Mouse (Mus musculus): ENCODE data around the gene Olfr742. TPM values are rescaled to one million over a fixed set of nuclear protein-coding genes. Genes with fewer than 3 reads are reported as not detected.

The Olfr742 gene
- total RNA-seq (2021) = not detected

DNA sequence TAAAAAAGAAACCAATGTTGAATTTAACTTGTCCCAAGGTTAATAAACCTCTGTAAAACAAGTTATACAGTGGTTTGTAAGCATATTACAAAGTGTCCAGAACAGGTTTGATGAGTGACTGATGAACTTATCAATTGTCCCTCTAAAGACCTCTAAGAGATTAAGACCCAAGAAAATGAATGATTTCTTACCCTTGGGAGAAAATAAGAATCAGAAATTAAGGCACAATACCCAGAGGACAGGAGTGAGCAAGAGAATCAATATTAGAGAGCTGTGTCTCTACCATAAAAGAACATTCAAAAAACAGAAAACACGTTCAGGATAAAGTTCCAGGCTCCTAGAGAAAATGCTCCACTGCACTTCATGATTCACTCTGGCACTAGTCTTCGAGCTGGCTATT, at the start of gene Olfr742:
Olfr742 (plus strand) TSS at position 301 of the 400 bp plus-strand sequence.
- no peak for DNase-seq

DNA sequence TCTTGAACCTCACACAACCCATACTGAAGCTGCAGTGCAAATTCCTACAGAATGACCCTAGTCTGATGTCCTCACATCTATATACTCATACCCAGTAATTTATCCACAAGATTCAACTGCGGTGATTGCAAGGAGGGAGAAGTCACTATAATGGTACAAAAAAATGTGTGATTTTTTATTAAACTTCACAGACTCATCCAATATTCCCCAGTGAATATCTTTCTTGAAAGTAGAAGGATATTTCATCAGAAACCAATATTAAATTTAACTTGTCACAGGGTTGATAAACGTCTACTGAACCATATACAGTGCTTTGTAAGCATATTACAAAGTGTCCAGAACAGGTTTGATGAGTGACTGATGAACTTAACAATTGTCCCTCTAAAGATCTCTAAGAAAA, 31.0 kb upstream of the Olfr742 start, which contains the start of gene Olfr741:
Olfr741 (plus strand) TSS at position 301 of the 400 bp plus-strand sequence.
- no peak for DNase-seq

DNA sequence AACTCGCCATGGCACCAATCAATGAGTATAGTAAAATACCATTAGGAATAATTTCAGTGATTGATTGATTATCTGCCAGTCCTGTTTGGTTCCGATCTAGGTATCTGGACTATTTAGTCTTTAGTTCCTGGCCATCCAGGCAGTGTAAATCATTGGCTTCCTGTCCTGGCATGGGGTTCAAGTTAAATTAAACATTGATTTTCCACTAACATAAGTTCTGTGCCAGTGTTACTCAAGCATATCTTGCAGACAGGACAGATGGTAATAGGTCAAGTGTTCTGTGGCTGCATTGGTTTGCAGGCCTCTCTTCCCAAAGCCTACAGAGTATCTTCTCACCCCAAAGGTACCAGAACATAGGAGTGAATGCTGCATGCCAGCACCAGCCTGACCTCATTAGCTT, 25.0 kb upstream of the Olfr742 start:
- no peak for DNase-seq

DNA sequence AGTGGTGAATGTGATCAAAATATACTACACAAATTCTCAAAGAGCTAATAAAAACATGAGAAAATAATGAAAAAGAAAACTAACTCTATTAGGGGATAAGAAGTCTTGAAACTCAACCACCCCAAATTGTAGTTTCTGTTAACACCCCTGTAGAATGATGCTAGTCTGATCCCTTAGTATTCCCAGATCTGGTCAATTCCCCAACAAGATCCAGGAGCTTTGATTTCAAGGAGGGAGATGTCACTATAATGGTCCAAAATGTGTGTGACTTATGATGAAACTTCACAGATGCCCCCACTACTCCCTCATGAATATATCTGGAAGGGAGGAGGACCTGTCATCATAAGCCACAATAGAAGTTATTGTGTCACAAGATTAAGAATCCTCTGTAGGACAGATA, 18.1 kb downstream of the Olfr742 start, which contains the start of gene Olfr743:
Olfr743 (plus strand) TSS at position 301 of the 400 bp plus-strand sequence.
- no peak for DNase-seq

DNA sequence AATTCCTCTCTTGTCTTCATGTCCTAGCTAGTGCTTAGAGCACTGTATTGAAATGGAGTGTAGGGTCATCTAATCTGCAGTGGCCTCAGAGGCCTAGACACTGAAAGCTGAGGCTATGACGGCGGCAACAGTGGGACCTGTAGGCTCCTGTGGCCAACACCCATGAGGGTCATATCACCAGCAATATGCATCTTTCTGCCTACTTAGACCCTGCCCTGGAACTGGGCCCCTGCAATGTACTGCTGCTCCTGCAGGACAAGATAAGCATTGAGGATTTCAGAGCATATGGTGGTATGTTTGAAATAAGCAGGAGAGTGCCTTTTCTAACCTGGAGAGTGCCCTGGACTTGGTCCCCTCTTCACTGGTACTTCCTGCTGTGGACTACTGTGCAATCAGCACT, 49.3 kb downstream of the Olfr742 start:
- no peak for DNase-seq

Other genes with a start within 250 kb of the Olfr742 start
- gene Olfr732, start 219.4 kb upstream of the Olfr742 start, total RNA-seq (2021) = not detected
- not detected for gene Olfr733, start 202.1 kb upstream of the Olfr742 start, total RNA-seq (2021)
- gene Olfr734, start 176.8 kb upstream of the Olfr742 start, total RNA-seq (2021) = not detected
- gene Olfr735, start 154.7 kb upstream of the Olfr742 start, total RNA-seq (2021) = not detected
- not detected for gene Tlr11, start 145.7 kb upstream of the Olfr742 start, total RNA-seq (2021)
- not detected for gene Olfr736, start 122.4 kb upstream of the Olfr742 start, total RNA-seq (2021)
- gene Olfr738, start 96.0 kb upstream of the Olfr742 start, total RNA-seq (2021) = not detected
- not detected for gene Olfr739, start 85.0 kb upstream of the Olfr742 start, total RNA-seq (2021)
- gene Olfr740, start 58.1 kb upstream of the Olfr742 start, total RNA-seq (2021) = not detected
- not detected for gene Olfr741, start 30.9 kb upstream of the Olfr742 start, total RNA-seq (2021)
- gene Olfr743, start 18.2 kb downstream of the Olfr742 start, total RNA-seq (2021) = not detected
- not detected for gene Olfr744, start 111.3 kb downstream of the Olfr742 start, total RNA-seq (2021)
- not detected for gene Olfr745, start 135.8 kb downstream of the Olfr742 start, total RNA-seq (2021)
- gene Olfr746, start 143.5 kb downstream of the Olfr742 start, total RNA-seq (2021) = not detected
- not detected for gene Olfr747, start 189.6 kb downstream of the Olfr742 start, total RNA-seq (2021)
- gene Olfr748, start 203.8 kb downstream of the Olfr742 start, total RNA-seq (2021) = not detected
- not detected for gene Olfr749, start 241.5 kb downstream of the Olfr742 start, total RNA-seq (2021)

Data from layer of hippocampus, postnatal 36 days (tissue).